Comparison of ENCODE assay signal across 8 mouse cellular contexts in the genomic region with DNA sequence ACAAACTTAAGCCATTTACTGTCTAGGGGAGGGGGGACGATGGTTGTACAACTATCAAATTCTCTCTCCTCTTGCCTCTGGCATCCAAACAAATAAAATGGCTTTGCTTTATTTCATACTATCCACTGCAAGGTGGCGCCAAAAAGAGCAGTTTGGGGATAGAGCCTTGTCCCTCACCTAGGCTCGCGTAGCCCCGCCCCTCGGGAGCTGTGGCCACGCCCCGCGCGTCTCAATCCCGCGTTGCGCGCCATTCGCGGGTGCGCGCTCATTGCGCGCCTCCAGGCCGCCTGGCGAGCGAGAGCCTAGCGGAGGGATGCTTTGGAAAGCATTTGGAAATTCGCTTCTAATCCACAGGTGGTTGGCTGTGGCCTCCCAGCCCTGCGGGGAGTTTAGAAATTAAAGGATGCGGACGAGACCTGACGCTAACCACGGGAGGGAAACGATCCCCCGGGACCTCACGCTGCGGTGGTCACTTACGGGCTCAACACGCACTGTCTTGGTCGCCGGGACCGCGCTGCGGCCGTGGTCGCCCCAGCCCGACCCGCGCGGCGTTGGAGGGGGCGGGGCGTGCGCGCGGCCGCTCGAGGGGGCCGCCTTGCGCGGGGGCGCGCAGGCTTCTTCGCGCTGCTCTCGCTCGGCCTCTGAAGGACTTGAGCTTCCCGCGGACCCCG. TPM values are rescaled to one million over a fixed set of nuclear protein-coding genes. Genes with fewer than 3 reads are reported as not detected.
DNase-seq lines count a peak whose midpoint lies in the region; ATAC-seq and TF ChIP-seq lines count a peak whose summit lies in the region.

No protein-coding gene starts in this region.

- H3K4me1 ChIP-seq in G1E (ENCODE audit: insufficient read depth, low read depth, low read length): peaks cover 3% of the 10 kb centered on the region; the same call in 1 of the 2 replicates
- H3K4me1 ChIP-seq in forebrain, postnatal 0 days (ENCODE audit: insufficient read depth): no peaks in the 10 kb centered on the region
- H3K4me1 ChIP-seq in lung, embryonic 16.5 days (replicated peaks; ENCODE audit: control insufficient read depth, insufficient read depth, low read length): 0 out of 2 replicates have a peak, but pooled peaks cover 3% of the 10 kb centered on the region

- H3K9me3 ChIP-seq in G1E (replicated peaks): no peaks in the 10 kb centered on the region
- H3K9me3 ChIP-seq in forebrain, postnatal 0 days (ENCODE audit: low read length): no peaks in the 10 kb centered on the region
- no peaks in the 10 kb centered on the region for H3K9me3 ChIP-seq in lung, embryonic 16.5 days (ENCODE audit: control insufficient read depth, low read length)

- H3K27ac ChIP-seq in forebrain, postnatal 0 days (ENCODE audit: low read depth, low read length): peak overlapping the region; percentile 85
- H3K27ac ChIP-seq in lung, embryonic 16.5 days (ENCODE audit: low read length): peak overlapping the region; percentile 97

- under 1% methylated on average over 66 of the region's 67 CpGs for WGBS in forebrain, postnatal 0 days
- under 1% methylated on average over 48 of the region's 67 CpGs for WGBS in lung, embryonic 16.5 days

- peaks cover 19% of the 10 kb centered on the region for H3K36me3 ChIP-seq in G1E (replicated peaks)
- H3K36me3 ChIP-seq in forebrain, postnatal 0 days (ENCODE audit: insufficient read depth): no peaks in the 10 kb centered on the region
- H3K36me3 ChIP-seq in lung, embryonic 16.5 days (ENCODE audit: control insufficient read depth, insufficient read depth, low read length): peaks cover 2% of the 10 kb centered on the region; the same call in 1 of the 2 replicates

- TF ChIP-seq CTCF in G1E (IDR thresholded peaks at IDR 0.05; ENCODE audit: low read depth, low read length): no peak
- TF ChIP-seq CTCF in forebrain, postnatal 0 days (IDR thresholded peaks at IDR 0.05; ENCODE audit: low read depth): peak; percentile 63

- DNase-seq in G1E (ENCODE audit: low spot score): peak; percentile 46
- peak; percentile 97 to 99 for DNase-seq in cerebellum, adult 18-20 months
- peak; percentile 94 for DNase-seq in forebrain, postnatal 0 days
- peak; percentile 65 for DNase-seq in layer of hippocampus, adult 9-10 months (ENCODE audit: low spot score)
- peak; percentile 77 for DNase-seq in ovary, postnatal 10 days (ENCODE audit: low spot score)
- peak; percentile 93 to 96 for DNase-seq in thymus, postnatal 10 days (ENCODE audit: low spot score in 2 of 2)

- H3K4me2 ChIP-seq in forebrain, postnatal 0 days (ENCODE audit: low read depth): peak overlapping the region; percentile 53
- peak overlapping the region; percentile 65 for H3K4me2 ChIP-seq in lung, embryonic 16.5 days (ENCODE audit: low read depth, low read length)

- H3K27me3 ChIP-seq in G1E (ENCODE audit: insufficient read depth, low read length): no peaks in the 10 kb centered on the region
- H3K27me3 ChIP-seq in forebrain, postnatal 0 days (ENCODE audit: insufficient read depth, low read length): no peaks in the 10 kb centered on the region
- H3K27me3 ChIP-seq in lung, embryonic 16.5 days (ENCODE audit: control insufficient read depth, insufficient read depth, low read depth, low read length): no peaks in the 10 kb centered on the region

- peak overlapping the region; percentile 62 for H3K9ac ChIP-seq in forebrain, postnatal 0 days
- H3K9ac ChIP-seq in lung, embryonic 16.5 days (ENCODE audit: low read length): peak overlapping the region; percentile 86

- peak; percentile 50 for ATAC-seq in G1E (ENCODE audit: extremely low read depth, insufficient number of reproducible peaks, low FRiP score, poor library complexity, severe bottlenecking)
- ATAC-seq in forebrain, postnatal 0 days: peak; percentile 83
- peak; percentile 60 to 78 for ATAC-seq in hematopoietic stem cell, adult 5-6 weeks (replicated peaks in 1 of 2; ENCODE audit: insufficient read depth in 1 of 2, low FRiP score in 2 of 2, low TSS enrichment in 1 of 2, low read depth in 1 of 2, poor library complexity in 2 of 2, severe bottlenecking in 2 of 2)
- ATAC-seq in lung, embryonic 16.5 days (ENCODE audit: low read depth): peak; percentile 84

- H3K4me3 ChIP-seq in G1E (ENCODE audit: low read depth, low read length): peak overlapping the region; percentile 80
- peak overlapping the region; percentile 93 for H3K4me3 ChIP-seq in forebrain, postnatal 0 days (ENCODE audit: low read depth, low read length)
- peak overlapping the region; percentile 81 for H3K4me3 ChIP-seq in lung, embryonic 16.5 days (ENCODE audit: low read length)

RNA-seq across cellular contexts. Expression of gene Mcm9, which starts 0.9 kb away (rescaled TPM):
- total RNA-seq in G1E (2014; fragmentation: Nextera tagmentation): 8.5 and 8.7 TPM in 2 replicates
- total RNA-seq in G1E (2017): 8.2 and 10.8 TPM in 2 replicates
- polyA plus RNA-seq in G1E (2012): 2.1 and 2.4 TPM in 2 replicates
- 4.5 and 6.0 TPM in 2 replicates for total RNA-seq in forebrain, postnatal 0 days (2014; rRNA removed)
- polyA plus RNA-seq in forebrain, postnatal 0 days (2015; fragmentation: Nextera tagmentation; extraction: Ambion mirVana): 4.8 and 5.4 TPM in 2 replicates
- 25.4 and 54.6 TPM in 2 replicates for total RNA-seq in hematopoietic stem cell, adult 5-6 weeks (2017)
- 6.9 and 9.6 TPM in 2 replicates for polyA plus RNA-seq in lung, embryonic 16.5 days (2015; fragmentation: Nextera tagmentation; extraction: Ambion mirVana)

RNA-seq across cellular contexts. Expression of gene Asf1a, which starts 32.8 kb away (rescaled TPM):
- total RNA-seq in G1E (2014; fragmentation: Nextera tagmentation): 45.9 and 50.2 TPM in 2 replicates
- 33.8 and 56.9 TPM in 2 replicates for total RNA-seq in G1E (2017)
- polyA plus RNA-seq in G1E (2012): 4.5 and 4.6 TPM in 2 replicates
- total RNA-seq in forebrain, postnatal 0 days (2014; rRNA removed): 39.1 and 40.6 TPM in 2 replicates
- 62.1 and 72.8 TPM in 2 replicates for polyA plus RNA-seq in forebrain, postnatal 0 days (2015; fragmentation: Nextera tagmentation; extraction: Ambion mirVana)
- total RNA-seq in hematopoietic stem cell, adult 5-6 weeks (2017): 71.5 and 99.9 TPM in 2 replicates
- polyA plus RNA-seq in lung, embryonic 16.5 days (2015; fragmentation: Nextera tagmentation; extraction: Ambion mirVana): 104 and 105 TPM in 2 replicates

Comparison
In these comparisons a context has a peak if more than half of its experiments do, and no peak if none do; other contexts are left out.
1. Peak in every context shown above with its lines: DNase-seq, ATAC-seq, H3K4me3 ChIP-seq and H3K27ac ChIP-seq.
2. DNase-seq: peak in every context shown above with its lines; median percentile 98 in cerebellum, adult 18-20 months; 94 in thymus, postnatal 10 days; 94 in forebrain, postnatal 0 days; 77 in ovary, postnatal 10 days; 65 in layer of hippocampus, adult 9-10 months; 46 in G1E.